Mouse (Mus musculus): ENCODE measurements at regions not wholly inside any gene's neighbourhood (a gene's known extent, or its start where the extent isn't known, plus 50 kb on each side); places are given as distances from the start of the nearest gene placed in this dataset.
"Not testable (repeated sequence)": the region's sequence is repeated elsewhere in the genome, so short reads cannot be mapped to it uniquely, and the experiment has no call there.

GRCm38 (mm10) chr13:74563483-74564330 is 69.9 kb upstream of the Zfp825 start:
- peak; percentile 76 for DNase-seq

- DNase-seq: not testable (repeated sequence)
These were observed 70.5 kb upstream of the Zfp825 start for GRCm38 (mm10) chr13:74564331-74564727.

- peak; percentile 63 for DNase-seq
These were observed 69.4 kb upstream of the Erap1 start for GRCm38 (mm10) chr13:74569967-74570366.
